Mouse (Mus musculus) heart, postnatal 0 days (tissue): ENCODE measurements around the gene Exosc10. TPM values are rescaled to one million over a fixed set of nuclear protein-coding genes. Genes with fewer than 3 reads are reported as not detected.

ENCODE experiments used
- ATAC-seq: fragments of 200-750 bp; cut with Nextera tagmentation; 2 replicates; pipeline ENCODE4 v1.8.0; 2017; ENCODE audit warnings: low read depth, moderate number of reproducible peaks, moderate library complexity; ENCODE audit not compliant: insufficient read depth
- DNase-seq: peaks from one replicate; pipeline ENCODE4 v3.0.0-alpha.2; 2016; ENCODE audit warnings: low spot score
- H3K27ac ChIP-seq: fragments of 300-500 bp; sonication (generic); 2 replicates; pipeline ENCODE4 v1.5.1; 2014; ENCODE audit warnings: low read depth, mild to moderate bottlenecking
- H3K27me3 ChIP-seq: fragments of 300-500 bp; sonication (generic); 2 replicates; pipeline ENCODE4 v1.6.1; 2014; ENCODE audit warnings: low read length, mixed read lengths; ENCODE audit not compliant: control insufficient read depth, insufficient read depth
- H3K36me3 ChIP-seq: fragments of 300-500 bp; sonication (generic); replicated peaks from 2 replicates; pipeline ENCODE4 v1.6.1; 2014; ENCODE audit warnings: low read length, mixed read lengths; ENCODE audit not compliant: control insufficient read depth, insufficient read depth
- H3K4me1 ChIP-seq: fragments of 300-500 bp; sonication (generic); 2 replicates; pipeline ENCODE4 v1.6.1; 2014; ENCODE audit warnings: antibody characterized with exemption; ENCODE audit not compliant: control insufficient read depth, insufficient read depth
- H3K4me2 ChIP-seq: fragments of 300-500 bp; sonication (generic); 2 replicates; pipeline ENCODE4 v1.6.1; 2014; ENCODE audit warnings: low read depth, mild to moderate bottlenecking, low read length, moderate library complexity
- H3K4me3 ChIP-seq: fragments of 300-500 bp; sonication (generic); 2 replicates; pipeline ENCODE4 v1.5.1; 2014; ENCODE audit warnings: low read depth, low read length
- H3K9ac ChIP-seq: fragments of 300-500 bp; sonication (generic); replicated peaks from 2 replicates; pipeline ENCODE4 v1.6.1; 2014; ENCODE audit warnings: low read depth, low read length, mixed read lengths
- H3K9me3 ChIP-seq: fragments of 300-500 bp; sonication (generic); replicated peaks from 2 replicates; pipeline ENCODE4 v1.6.1; 2016; ENCODE audit warnings: low read length; ENCODE audit not compliant: control insufficient read depth
- CTCF ChIP-seq: IDR thresholded peaks from 2 replicates; pipeline ENCODE4 v1.5.1; 2016; ENCODE audit warnings: antibody characterized with exemption, control low read depth, low read depth
- EP300 ChIP-seq: IDR thresholded peaks from 2 replicates; pipeline ENCODE4 v1.6.1; 2016; ENCODE audit warnings: antibody characterized with exemption, low read depth
- WGBS: fragments of 180-500 bp; shearing (Covaris S2); extraction: QIAGEN DNeasy Blood & Tissue Kit; methylation state at CpG from one replicate; pipeline ENCODE4 v1.1.7; 2014; 5-methylcytosine and 5-hydroxymethylcytosine counted together
- polyA plus RNA-seq: library from polyadenylated mRNA; unstranded; fragments of >200 nt; fragmentation: Nextera tagmentation; extraction: Ambion mirVana; gene quantifications from 2 replicates; pipeline ENCODE4 v1.2.1, GENCODE M21; 2015
- total RNA-seq: library from RNA; depleted of rRNA; stranded (reverse); fragments of >200 nt; gene quantifications from 2 replicates; pipeline ENCODE4 v1.2.3, GENCODE M21; 2014; ENCODE audit warnings: low replicate concordance

Exosc10 gene
- total and polyA plus RNA-seq, 2 experiments from 2014 or later = 43.0 to 47.0 TPM

- Histone ChIP-seq H3K27ac (no peak overlapping the region), H3K36me3 (peaks cover 49% of the 10 kb centered on the region), H3K4me3 (no peak overlapping the region), H3K4me1 (no peaks in the 10 kb centered on the region; the same call in 1 of the 2 replicates), H3K27me3 (no peaks in the 10 kb centered on the region), H3K9me3 (no peaks in the 10 kb centered on the region), H3K4me2 (no peak overlapping the region), H3K9ac (no peak overlapping the region)
- DNase-seq (no peak), ATAC-seq (no peak)
- 89% methylated on average over 2 of the region's 2 CpGs for WGBS
- no peak for TF ChIP-seq EP300
- peak; percentile 2; the same call in 1 of the 2 replicates for TF ChIP-seq CTCF
Observed at GRCm38 (mm10) chr4:148515313-148515712, 42.9 kb upstream of the Exosc10 start.

GRCm38 (mm10) chr4:148517809-148518208, 40.4 kb upstream of the Exosc10 start:
- Histone ChIP-seq H3K4me2 (no peak overlapping the region), H3K4me3 (no peak overlapping the region), H3K4me1 (no peaks in the 10 kb centered on the region; the same call in 1 of the 2 replicates), H3K9ac (no peak overlapping the region), H3K27me3 (no peaks in the 10 kb centered on the region), H3K36me3 (peaks cover 54% of the 10 kb centered on the region), H3K27ac (no peak overlapping the region), H3K9me3 (no peaks in the 10 kb centered on the region)
- no peak for DNase-seq
- WGBS = 36% methylated on average over 4 of the region's 4 CpGs
- TF ChIP-seq CTCF (no peak), EP300 (no peak)
- ATAC-seq = no peak

- no peak overlapping the region for H3K4me3 ChIP-seq
- no peak for DNase-seq
- H3K9me3 ChIP-seq = no peaks in the 10 kb centered on the region
- H3K27ac ChIP-seq = no peak overlapping the region
- WGBS = 63% methylated on average over 5 of the region's 5 CpGs
- H3K36me3 ChIP-seq = peaks cover 53% of the 10 kb centered on the region
- no peak for ATAC-seq
- H3K4me1 ChIP-seq = no peaks in the 10 kb centered on the region; the same call in 1 of the 2 replicates
- no peaks in the 10 kb centered on the region for H3K27me3 ChIP-seq
- H3K9ac ChIP-seq = no peak overlapping the region
- no peak overlapping the region for H3K4me2 ChIP-seq
- no peak for TF ChIP-seq EP300
- TF ChIP-seq CTCF = no peak
Observed at GRCm38 (mm10) chr4:148518235-148518795, 39.9 kb upstream of the Exosc10 start.

DNA sequence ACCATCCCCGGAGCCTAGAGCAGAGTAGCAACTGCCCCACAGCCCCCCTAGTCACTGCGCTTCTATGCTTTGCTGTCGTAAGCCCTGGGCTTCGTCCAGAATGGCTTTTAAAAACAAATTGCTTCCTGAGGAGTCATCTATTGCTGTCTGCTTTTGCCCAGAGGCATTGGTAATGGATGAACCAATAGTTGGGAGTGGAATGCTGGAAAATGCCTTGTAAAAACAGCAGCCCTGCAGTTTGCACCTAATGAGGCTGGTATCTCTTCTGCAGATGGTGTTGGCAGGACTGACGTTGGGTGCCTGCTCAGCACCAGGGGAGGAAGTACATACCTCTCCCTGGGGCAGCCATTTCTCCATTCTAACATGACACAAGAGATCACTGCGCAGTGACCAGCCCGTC, 34.7 kb upstream of the Exosc10 start:
- ATAC-seq (no peak), DNase-seq (no peak)
- no peak overlapping the region for H3K27ac ChIP-seq
- no peak overlapping the region for H3K9ac ChIP-seq
- no peaks in the 10 kb centered on the region for H3K27me3 ChIP-seq
- peaks cover 60% of the 10 kb centered on the region for H3K36me3 ChIP-seq
- no peaks in the 10 kb centered on the region for H3K4me1 ChIP-seq
- no peaks in the 10 kb centered on the region for H3K9me3 ChIP-seq
- WGBS = 70% methylated on average over 7 of the region's 7 CpGs
- H3K4me2 ChIP-seq = no peak overlapping the region
- no peak for TF ChIP-seq EP300
- TF ChIP-seq CTCF = no peak
- H3K4me3 ChIP-seq = no peak overlapping the region

- 64% methylated on average over 10 of the region's 10 CpGs for WGBS
- Histone ChIP-seq H3K27me3 (no peaks in the 10 kb centered on the region), H3K9me3 (no peaks in the 10 kb centered on the region), H3K27ac (no peak overlapping the region), H3K4me3 (no peak overlapping the region), H3K4me2 (no peak overlapping the region), H3K36me3 (peaks cover 82% of the 10 kb centered on the region), H3K4me1 (no peaks in the 10 kb centered on the region), H3K9ac (no peak overlapping the region)
- ATAC-seq (no peak), DNase-seq (no peak)
- TF ChIP-seq EP300 (no peak), CTCF (no peak)
Observed at GRCm38 (mm10) chr4:148527158-148527910, 30.9 kb upstream of the Exosc10 start.
